Mouse (Mus musculus) A20 (cell line): ENCODE data around the gene Pbx3.

Experiments
- DNase-seq: peaks from one replicate; pipeline ENCODE4 v3.0.0-alpha.2; 2011; ENCODE audit warnings: low read depth, low spot score

Gene Pbx3

GRCm38 (mm10) chr2:34147036-34147435, 225.9 kb downstream of the Pbx3 start:
- DNase-seq: no peak

- no peak for DNase-seq
These were observed 226.5 kb downstream of the Pbx3 start for GRCm38 (mm10) chr2:34146431-34146830.

GRCm38 (mm10) chr2:34139470-34140158, 233.3 kb downstream of the Pbx3 start:
- DNase-seq: no peak

GRCm38 (mm10) chr2:34135316-34135715, 237.6 kb downstream of the Pbx3 start:
- no peak for DNase-seq

GRCm38 (mm10) chr2:34132751-34133150, 240.2 kb downstream of the Pbx3 start:
- DNase-seq: no peak

- DNase-seq: no peak
These were observed 243.2 kb downstream of the Pbx3 start for GRCm38 (mm10) chr2:34129674-34130267.

- no peak for DNase-seq
These were observed 245.1 kb downstream of the Pbx3 start for GRCm38 (mm10) chr2:34127871-34128270.

- no peak for DNase-seq
These were observed 249.0 kb downstream of the Pbx3 start for GRCm38 (mm10) chr2:34123896-34124295.
